Mouse (Mus musculus): ENCODE data around the gene Ints3.
"Not testable (repeated sequence)": the region's sequence is repeated elsewhere in the genome, so short reads cannot be mapped to it uniquely, and the experiment has no call there.

Ints3 gene

GRCm38 (mm10) chr3:90372817-90373216, 60.6 kb downstream of the Ints3 start:
- Histone ChIP-seq H3K9me3 (ENCODE audit: low read length) (no peaks in the 10 kb centered on the region), H3K27me3 (ENCODE audit: insufficient read depth, low read length) (no peaks in the 10 kb centered on the region), H3K36me3 (ENCODE audit: insufficient read depth, low read length) (no peaks in the 10 kb centered on the region), H3K4me1 (replicated peaks; ENCODE audit: low read depth, low read length) (peaks cover 30% of the 10 kb centered on the region), H3K4me3 (replicated peaks; ENCODE audit: low read length) (no peak overlapping the region)
- TF ChIP-seq POU5F1 (IDR thresholded peaks at IDR 0.05; ENCODE audit: borderline replicate concordance, low read length) (no peak), NANOG (IDR thresholded peaks at IDR 0.05; ENCODE audit: borderline replicate concordance, low read length) (no peak), CTCF (conservative IDR thresholded peaks at IDR 0.05; ENCODE audit: low read length) (no peak)

DNA sequence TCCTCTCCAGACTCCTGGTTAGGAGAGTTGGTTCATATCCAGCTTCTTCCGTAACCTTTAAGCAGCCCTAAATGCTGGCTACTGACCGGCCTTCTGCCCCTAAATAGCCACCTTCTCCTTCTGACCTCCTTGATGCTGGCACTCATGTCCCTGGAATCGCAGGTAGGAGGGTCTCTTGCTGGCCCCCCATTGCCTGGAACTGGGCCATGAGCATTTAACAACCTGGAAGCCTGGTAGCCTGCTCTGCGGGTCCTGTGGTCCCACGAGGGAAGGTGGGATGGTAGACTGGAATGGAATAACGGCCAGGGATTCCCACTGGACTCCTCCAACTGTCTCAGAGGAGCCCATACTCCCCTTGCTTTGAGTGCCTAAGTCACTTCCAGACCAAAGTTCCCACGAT, 61.6 kb downstream of the Ints3 start:
- Histone ChIP-seq H3K36me3 (ENCODE audit: insufficient read depth, low read length) (no peaks in the 10 kb centered on the region), H3K27me3 (ENCODE audit: insufficient read depth, low read length) (no peaks in the 10 kb centered on the region), H3K4me1 (replicated peaks; ENCODE audit: low read depth, low read length) (peaks cover 22% of the 10 kb centered on the region; the same call in 1 of the 2 replicates), H3K4me3 (replicated peaks; ENCODE audit: low read length) (no peak overlapping the region), H3K9me3 (ENCODE audit: low read length) (no peaks in the 10 kb centered on the region)
- TF ChIP-seq CTCF (conservative IDR thresholded peaks at IDR 0.05; ENCODE audit: low read length) (no peak), POU5F1 (IDR thresholded peaks at IDR 0.05; ENCODE audit: borderline replicate concordance, low read length) (no peak), NANOG (IDR thresholded peaks at IDR 0.05; ENCODE audit: borderline replicate concordance, low read length) (no peak)

DNA sequence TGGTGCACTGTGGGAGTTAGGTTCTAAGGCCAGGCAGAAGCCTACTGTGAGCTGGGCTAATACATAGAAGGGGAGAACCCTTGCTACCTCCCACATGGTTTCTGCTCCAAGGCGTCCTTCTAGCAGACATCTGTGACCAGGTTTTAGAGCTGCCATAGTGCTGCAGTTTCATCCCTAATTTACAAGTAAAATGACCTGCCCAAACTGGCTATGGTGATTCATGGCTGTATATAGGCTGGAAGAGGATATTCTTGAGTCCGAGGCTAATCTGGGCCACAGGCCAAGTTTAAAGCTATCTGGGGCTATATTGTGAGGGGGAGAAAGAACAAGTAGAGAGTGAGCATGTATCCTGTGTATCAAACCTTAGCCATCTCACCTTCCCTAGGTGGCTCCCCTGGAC, 64.4 kb downstream of the Ints3 start:
- Histone ChIP-seq H3K27me3 (ENCODE audit: insufficient read depth, low read length) (no peaks in the 10 kb centered on the region), H3K9me3 (ENCODE audit: low read length) (no peaks in the 10 kb centered on the region), H3K4me1 (replicated peaks; ENCODE audit: low read depth, low read length) (peaks cover 20% of the 10 kb centered on the region), H3K36me3 (ENCODE audit: insufficient read depth, low read length) (no peaks in the 10 kb centered on the region), H3K4me3 (replicated peaks; ENCODE audit: low read length) (no peak overlapping the region)
- TF ChIP-seq CTCF (conservative IDR thresholded peaks at IDR 0.05; ENCODE audit: low read length) (no peak), NANOG (IDR thresholded peaks at IDR 0.05; ENCODE audit: borderline replicate concordance, low read length) (no peak), POU5F1 (IDR thresholded peaks at IDR 0.05; ENCODE audit: borderline replicate concordance, low read length) (no peak)

GRCm38 (mm10) chr3:90367001-90367632, 66.3 kb downstream of the Ints3 start:
- TF ChIP-seq CTCF (conservative IDR thresholded peaks at IDR 0.05; ENCODE audit: low read length) (no peak), POU5F1 (IDR thresholded peaks at IDR 0.05; ENCODE audit: borderline replicate concordance, low read length) (no peak)
- H3K4me1 ChIP-seq (replicated peaks; ENCODE audit: low read depth, low read length), result peaks cover 32% of the 10 kb centered on the region

DNA sequence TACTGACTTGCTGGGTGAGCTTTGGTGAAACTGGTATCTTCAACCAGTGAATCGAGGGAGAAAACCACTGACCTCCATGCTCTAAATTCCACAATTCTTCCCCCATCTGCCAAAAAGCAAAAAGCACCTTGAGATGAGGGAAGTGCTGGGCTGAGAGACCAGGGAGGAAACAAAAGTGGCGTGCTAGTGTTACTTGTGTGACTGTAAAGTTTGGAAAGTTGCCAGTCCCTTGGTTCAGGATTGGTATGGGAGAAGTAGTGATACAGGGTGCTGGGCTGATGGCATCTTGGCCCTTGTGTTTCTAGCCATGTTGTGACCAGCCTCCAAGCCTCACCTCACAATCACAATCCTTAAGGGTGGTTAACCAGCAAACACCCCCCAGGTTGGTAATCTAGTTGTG, 71.1 kb downstream of the Ints3 start:
- no peak overlapping the region for H3K4me3 ChIP-seq (replicated peaks; ENCODE audit: low read length)
- H3K27me3 ChIP-seq (ENCODE audit: insufficient read depth, low read length), result no peaks in the 10 kb centered on the region
- peaks cover 23% of the 10 kb centered on the region for H3K4me1 ChIP-seq (replicated peaks; ENCODE audit: low read depth, low read length)
- TF ChIP-seq POU5F1 (IDR thresholded peaks at IDR 0.05; ENCODE audit: borderline replicate concordance, low read length) (no peak), CTCF (conservative IDR thresholded peaks at IDR 0.05; ENCODE audit: low read length) (no peak)
- no peaks in the 10 kb centered on the region for H3K9me3 ChIP-seq (ENCODE audit: low read length)
- peaks cover 55% of the 10 kb centered on the region for H3K36me3 ChIP-seq (ENCODE audit: insufficient read depth, low read length)

More at GRCm38 (mm10) chr3:90367001-90367632, 66.3 kb downstream of the Ints3 start:
- H3K9me3 ChIP-seq (ENCODE audit: low read length), result no peaks in the 10 kb centered on the region
- no peak overlapping the region for H3K4me3 ChIP-seq (replicated peaks; ENCODE audit: low read length)
- no peaks in the 10 kb centered on the region for H3K27me3 ChIP-seq (ENCODE audit: insufficient read depth, low read length)
- H3K36me3 ChIP-seq (ENCODE audit: insufficient read depth, low read length), result peaks cover 8% of the 10 kb centered on the region

DNA sequence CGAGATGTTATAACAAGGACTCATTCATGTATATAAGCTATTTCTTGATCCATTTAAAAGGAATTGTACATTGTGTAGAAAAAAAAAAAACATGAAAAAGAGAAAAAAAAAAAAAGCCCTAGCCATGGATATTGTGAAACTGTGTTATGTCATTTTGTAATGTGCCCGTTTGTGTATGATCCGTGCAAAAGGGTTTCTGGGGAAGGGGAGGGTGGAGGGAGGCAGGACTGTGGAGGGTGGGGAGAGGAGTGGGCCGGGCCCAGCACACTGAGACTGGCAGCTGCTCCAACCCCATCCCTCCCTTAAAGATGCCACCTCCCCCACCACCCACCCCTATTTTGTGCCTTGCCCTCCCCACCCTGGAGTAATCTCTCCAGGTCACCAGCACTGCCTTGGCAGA, 71.9 kb downstream of the Ints3 start:
- H3K4me1 ChIP-seq (replicated peaks; ENCODE audit: low read depth, low read length), result peaks cover 23% of the 10 kb centered on the region
- H3K27me3 ChIP-seq (ENCODE audit: insufficient read depth, low read length), result no peaks in the 10 kb centered on the region
- H3K36me3 ChIP-seq (ENCODE audit: insufficient read depth, low read length), result peaks cover 64% of the 10 kb centered on the region
- no peak overlapping the region for H3K4me3 ChIP-seq (replicated peaks; ENCODE audit: low read length)
- H3K9me3 ChIP-seq (ENCODE audit: low read length), result no peaks in the 10 kb centered on the region
- TF ChIP-seq CTCF (conservative IDR thresholded peaks at IDR 0.05; ENCODE audit: low read length) (no peak), POU5F1 (IDR thresholded peaks at IDR 0.05; ENCODE audit: borderline replicate concordance, low read length) (no peak)

DNA sequence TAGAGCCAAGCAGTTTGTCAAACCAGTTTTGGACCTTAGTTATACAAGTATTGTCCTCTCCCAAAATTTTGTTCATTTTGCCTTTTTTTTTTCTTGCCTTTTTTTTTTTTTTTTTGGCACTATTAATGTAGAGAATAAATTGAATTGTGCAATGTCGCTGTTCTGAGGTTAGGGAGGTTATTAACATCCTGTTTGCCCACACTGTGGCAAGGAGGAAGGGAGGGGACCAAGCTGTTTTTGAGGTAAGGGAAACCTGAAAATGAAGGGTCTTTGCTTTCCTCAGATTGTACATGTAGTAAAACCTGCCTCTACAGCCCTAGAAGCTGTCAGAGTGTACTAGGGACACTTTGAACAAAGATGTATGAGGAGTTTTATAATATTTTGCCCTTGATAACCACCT, 74.2 kb downstream of the Ints3 start:
- H3K9me3 ChIP-seq (ENCODE audit: low read length), result no peaks in the 10 kb centered on the region
- H3K4me3 ChIP-seq (replicated peaks; ENCODE audit: low read length), result no peak overlapping the region
- H3K4me1 ChIP-seq (replicated peaks; ENCODE audit: low read depth, low read length), result peaks cover 19% of the 10 kb centered on the region
- no peak for TF ChIP-seq CTCF (conservative IDR thresholded peaks at IDR 0.05; ENCODE audit: low read length)
- no peak for TF ChIP-seq POU5F1 (IDR thresholded peaks at IDR 0.05; ENCODE audit: borderline replicate concordance, low read length)
- no peak for TF ChIP-seq NANOG (IDR thresholded peaks at IDR 0.05; ENCODE audit: borderline replicate concordance, low read length)
- peaks cover 86% of the 10 kb centered on the region for H3K36me3 ChIP-seq (ENCODE audit: insufficient read depth, low read length)
- no peaks in the 10 kb centered on the region for H3K27me3 ChIP-seq (ENCODE audit: insufficient read depth, low read length)

GRCm38 (mm10) chr3:90357959-90358358, 75.5 kb downstream of the Ints3 start:
- Histone ChIP-seq H3K4me1 (replicated peaks; ENCODE audit: low read depth, low read length) (peaks cover 7% of the 10 kb centered on the region), H3K4me3 (replicated peaks; ENCODE audit: low read length) (no peak overlapping the region), H3K36me3 (ENCODE audit: insufficient read depth, low read length) (peaks cover 95% of the 10 kb centered on the region), H3K9me3 (ENCODE audit: low read length) (no peaks in the 10 kb centered on the region), H3K27me3 (ENCODE audit: insufficient read depth, low read length) (no peaks in the 10 kb centered on the region)
- no peak for TF ChIP-seq POU5F1 (IDR thresholded peaks at IDR 0.05; ENCODE audit: borderline replicate concordance, low read length)
- TF ChIP-seq NANOG (IDR thresholded peaks at IDR 0.05; ENCODE audit: borderline replicate concordance, low read length), result no peak
- TF ChIP-seq CTCF (conservative IDR thresholded peaks at IDR 0.05; ENCODE audit: low read length), result no peak

DNA sequence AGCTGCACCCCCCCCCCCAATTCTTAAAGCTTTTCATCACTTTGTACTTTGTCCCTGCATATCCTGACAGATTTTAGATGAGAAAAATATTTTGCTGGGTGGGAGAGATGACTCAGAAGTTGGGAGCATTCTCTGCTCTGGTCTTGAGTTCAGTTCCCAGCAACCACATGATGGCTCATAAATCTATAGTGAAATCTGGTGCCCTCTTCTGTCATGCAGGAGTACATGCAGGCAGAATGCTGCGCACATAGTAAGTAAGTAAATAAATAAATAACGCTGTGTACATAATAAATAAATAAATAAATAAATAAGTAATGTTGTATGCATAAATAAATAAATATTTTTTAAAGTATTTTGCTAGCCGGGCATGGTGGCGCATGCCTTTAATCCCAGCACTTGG, 85.6 kb downstream of the Ints3 start:
- no peak overlapping the region for H3K4me3 ChIP-seq (replicated peaks; ENCODE audit: low read length)
- peaks cover 79% of the 10 kb centered on the region for H3K36me3 ChIP-seq (ENCODE audit: insufficient read depth, low read length)
- TF ChIP-seq POU5F1 (IDR thresholded peaks at IDR 0.05; ENCODE audit: borderline replicate concordance, low read length), result no peak
- TF ChIP-seq CTCF (conservative IDR thresholded peaks at IDR 0.05; ENCODE audit: low read length), result peak; percentile 31
- TF ChIP-seq NANOG (IDR thresholded peaks at IDR 0.05; ENCODE audit: borderline replicate concordance, low read length), result no peak
- no peaks in the 10 kb centered on the region for H3K9me3 ChIP-seq (ENCODE audit: low read length)
- no peaks in the 10 kb centered on the region for H3K4me1 ChIP-seq (replicated peaks; ENCODE audit: low read depth, low read length)
- H3K27me3 ChIP-seq (ENCODE audit: insufficient read depth, low read length), result no peaks in the 10 kb centered on the region

- not testable (repeated sequence) for H3K4me3 ChIP-seq (replicated peaks; ENCODE audit: low read length); H3K9me3 ChIP-seq (ENCODE audit: low read length); H3K27me3 ChIP-seq (ENCODE audit: insufficient read depth, low read length)
- Histone ChIP-seq H3K4me1 (replicated peaks; ENCODE audit: low read depth, low read length) (peaks cover 39% of the 10 kb centered on the region), H3K36me3 (ENCODE audit: insufficient read depth, low read length) (peaks cover 57% of the 10 kb centered on the region)
Observed at GRCm38 (mm10) chr3:90342853-90343252, 90.6 kb downstream of the Ints3 start.

All from E14TG2a.4 (cell line).